Mouse (Mus musculus) fat pad, adult 2 months (tissue): Measurements from ENCODE around the gene AC140267.1.

Source experiments
- DNase-seq: peaks from one replicate; pipeline ENCODE4 v3.0.0-alpha.2; 2011; ENCODE audit warnings: low read depth, low spot score; ENCODE audit errors: extremely low read depth

Gene AC140267.1

GRCm38 (mm10) chr15:80261100-80261499 lies 25.5 kb downstream of the AC140267.1 start:
- no peak for DNase-seq

DNA sequence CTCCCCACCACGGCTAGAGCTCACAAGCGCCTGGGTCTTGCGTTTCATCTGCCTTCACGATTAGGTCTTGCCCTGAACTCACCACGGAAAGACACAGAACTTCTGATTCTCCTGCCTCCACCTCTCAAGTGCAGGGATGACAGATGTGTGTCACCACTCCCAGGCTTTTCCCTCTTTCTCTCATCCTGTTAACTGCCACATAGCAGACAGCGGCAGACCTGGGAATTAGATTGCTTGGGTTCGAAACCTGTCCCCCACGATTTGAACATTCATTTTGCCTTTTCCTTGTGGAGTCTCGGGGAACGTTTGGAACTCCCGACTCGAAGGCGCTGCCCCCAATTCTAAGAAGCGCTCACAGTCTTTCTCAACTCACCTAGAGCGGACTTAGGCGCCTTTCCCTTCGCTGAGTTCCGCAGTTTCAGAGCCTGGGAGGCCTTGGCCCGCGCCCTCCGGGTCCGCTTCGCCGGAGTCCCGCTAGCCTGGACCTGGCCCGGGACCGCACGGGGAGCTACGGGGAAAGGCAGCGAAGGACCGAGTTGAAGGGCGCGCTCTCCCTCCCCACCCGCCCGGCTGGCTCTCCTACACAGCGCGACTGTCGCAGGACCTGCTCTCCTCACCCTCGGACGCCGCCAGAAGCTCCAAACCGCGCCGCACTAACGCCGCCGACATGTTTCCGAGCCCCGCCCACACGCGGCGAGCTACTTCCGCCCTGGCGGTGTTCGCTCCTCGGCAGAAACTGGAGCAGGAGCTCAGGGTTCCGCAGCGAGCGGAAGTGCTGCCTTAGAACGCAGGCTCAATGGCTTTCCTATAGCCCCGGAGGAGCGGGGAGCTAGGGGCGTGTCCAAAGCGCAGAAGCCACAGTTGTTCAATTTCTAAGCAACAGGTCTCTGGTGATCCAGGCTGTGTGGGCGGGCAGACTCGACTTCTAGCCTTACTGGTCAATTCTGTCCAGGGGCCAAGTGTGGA lies 28.3 kb downstream of the AC140267.1 start, which contains the start of gene Rps19bp1:
Rps19bp1 (minus strand) TSS at position 706 of the 966 bp plus-strand sequence.
- no peak for DNase-seq

GRCm38 (mm10) chr15:80266281-80266680 lies 30.6 kb downstream of the AC140267.1 start:
- DNase-seq: no peak

DNA sequence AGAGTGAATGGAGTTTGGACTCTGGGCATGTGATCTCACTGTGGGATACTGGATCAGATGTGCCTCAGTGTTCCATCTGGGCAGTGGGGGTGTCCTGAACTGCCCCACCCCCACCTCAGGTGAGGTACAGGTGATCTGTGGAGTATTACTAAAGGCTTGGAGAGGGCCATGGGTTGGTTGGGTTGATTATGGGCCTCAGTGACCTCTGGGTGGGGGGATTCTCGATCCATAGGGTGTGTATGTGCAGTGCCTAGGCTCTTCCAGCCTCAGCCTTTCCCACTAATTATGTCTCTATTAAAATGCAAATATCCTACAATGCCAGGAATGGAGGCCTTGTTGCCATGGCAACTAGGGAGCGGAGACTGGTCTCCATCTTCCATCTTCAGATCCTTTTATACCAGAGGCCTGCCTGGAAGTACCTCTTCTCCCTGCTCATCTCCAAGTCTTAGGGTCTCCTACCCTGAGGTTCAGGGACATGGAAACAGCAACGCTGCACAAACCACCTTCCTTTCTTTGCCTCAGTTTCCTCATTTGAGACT lies 36.3 kb downstream of the AC140267.1 start:
- no peak for DNase-seq

DNA sequence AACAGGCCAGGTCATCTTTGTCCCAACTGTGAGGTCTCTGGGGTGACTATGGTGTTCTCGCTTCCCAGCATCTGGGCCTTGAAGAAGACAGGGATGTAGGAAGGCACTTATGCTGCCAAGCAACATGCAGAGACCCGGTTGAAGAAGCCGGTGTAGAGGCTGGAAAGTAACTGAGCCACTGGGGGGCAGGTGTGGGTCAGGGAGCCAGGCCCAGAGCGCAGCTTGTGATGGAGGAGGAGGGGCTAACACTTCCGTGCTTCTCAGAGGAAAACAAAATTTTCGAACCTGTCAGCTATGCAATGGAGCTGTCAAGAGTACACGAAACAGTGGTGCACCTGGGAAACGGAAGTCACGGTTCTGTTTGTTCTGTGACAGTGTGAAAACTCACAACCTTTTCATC lies 41.5 kb downstream of the AC140267.1 start:
- DNase-seq: no peak

DNA sequence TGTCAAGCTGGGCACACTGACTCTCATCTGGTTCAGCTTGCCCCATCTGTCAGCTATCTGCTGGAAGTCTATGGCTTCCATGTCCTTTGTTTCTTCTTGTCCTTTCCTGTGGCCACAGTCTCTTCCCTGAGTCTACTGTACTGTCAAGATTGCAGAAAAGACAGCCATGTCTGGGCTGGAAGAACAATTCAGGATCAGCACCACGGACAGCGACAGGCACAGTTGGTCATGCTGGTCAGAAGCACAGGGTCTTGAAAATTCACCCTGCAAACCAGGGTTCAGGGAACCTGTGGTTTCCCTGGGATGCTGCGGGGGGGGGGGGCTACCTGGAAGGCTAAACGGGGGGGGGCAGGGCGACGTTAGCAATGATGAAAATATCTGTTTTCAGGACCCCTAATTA lies 42.0 kb downstream of the AC140267.1 start:
- no peak for DNase-seq

- DNase-seq: no peak
These were observed 42.6 kb downstream of the AC140267.1 start for GRCm38 (mm10) chr15:80278121-80278759.

DNA sequence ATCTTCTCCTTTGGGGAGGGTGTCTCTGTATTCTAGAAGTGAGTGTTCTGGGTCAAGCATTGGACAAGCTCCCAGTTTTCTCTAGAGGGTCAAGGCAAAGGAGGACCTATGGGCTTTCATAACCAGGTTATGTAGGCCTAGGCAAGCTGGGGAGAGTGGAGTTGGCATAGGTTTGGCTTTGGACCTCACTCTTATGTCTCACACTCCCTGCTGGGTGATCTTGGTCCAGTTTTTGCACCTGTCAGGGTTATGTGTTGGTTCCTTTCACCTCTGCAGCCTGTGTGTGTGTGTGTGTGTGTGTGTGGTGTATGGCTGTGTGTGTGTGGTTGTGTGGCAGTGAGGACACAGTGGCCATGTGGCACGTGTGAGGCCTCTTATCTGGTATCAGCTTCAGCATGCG lies 43.4 kb downstream of the AC140267.1 start:
- DNase-seq: no peak

GRCm38 (mm10) chr15:80280646-80281045 lies 45.0 kb downstream of the AC140267.1 start:
- DNase-seq: no peak
